Comparison of ENCODE assay signal across 19 mouse cellular contexts in genomic region chr12:99279426-99279825, GRCm38 (mm10).
DNase-seq lines count a peak whose midpoint lies in the region; TF ChIP-seq lines count a peak whose summit lies in the region.
"Had no signal": no experiment of that assay in that cellular context is flagged by ENCODE, and none has a peak within 500 bp of the region (broad histone marks: within the 10 kb centered on the region; RNA-seq: fewer than 3 reads in every experiment).

No protein-coding gene starts in this region.

- TF ChIP-seq POLR2A in liver, adult 2 months (IDR thresholded peaks at IDR 0.05; ENCODE audit: extremely low read depth, insufficient read depth, low read length) = no peak

- no peak for TF ChIP-seq CTCF in gastrocnemius, adult 2 months (IDR thresholded peaks at IDR 0.05)
- no peak for TF ChIP-seq CTCF in liver, adult 2 months (IDR thresholded peaks at IDR 0.05; ENCODE audit: low read depth, low read length)

- peaks cover 45% of the 10 kb centered on the region; the same call in 1 of the 2 replicates for H3K79me2 ChIP-seq in liver, adult 2 months (ENCODE audit: control insufficient read depth, insufficient read depth, low read length)

- H3K4me3 ChIP-seq in gastrocnemius, adult 2 months = peak overlapping the region; percentile 13; the same call in 1 of the 2 replicates
- H3K4me3 ChIP-seq in liver, adult 2 months (ENCODE audit: insufficient read depth, low read depth, low read length) = no peak overlapping the region
- H3K4me3 ChIP-seq: forebrain, embryonic 13.5 days; hindbrain, embryonic 13.5 days; kidney, embryonic 15.5 days; limb, embryonic 13.5 days; neural tube, embryonic 12.5 days had no signal

- no peak overlapping the region for H3K9ac ChIP-seq in liver, adult 2 months (ENCODE audit: low read depth, low read length)
- H3K9ac ChIP-seq: forebrain, embryonic 13.5 days; hindbrain, embryonic 13.5 days; kidney, embryonic 15.5 days; limb, embryonic 13.5 days; neural tube, embryonic 12.5 days had no signal

- H3K4me1 ChIP-seq in liver, adult 2 months (ENCODE audit: control insufficient read depth, insufficient read depth, low read length) = peaks cover 13% of the 10 kb centered on the region

- H3K36me3 ChIP-seq in liver, adult 2 months (ENCODE audit: control insufficient read depth, insufficient read depth, low read length) = no peaks in the 10 kb centered on the region
- H3K36me3 ChIP-seq: kidney, embryonic 15.5 days; neural tube, embryonic 12.5 days had no signal

- intact Hi-C loops in gastrocnemius, adult 2 months (cut with DNase I) = loop anchor here (5.0 kb wide), 1 partner anchor 113 kb away; no protein-coding TSS in a partner anchor
- intact Hi-C loops in gastrocnemius, postnatal 36 days (cut with DNase I) = no loop called here

- H3K27me3 ChIP-seq in liver, adult 2 months (ENCODE audit: control insufficient read depth, insufficient read depth, low read length) = no peaks in the 10 kb centered on the region
- H3K27me3 ChIP-seq: forebrain, embryonic 13.5 days; hindbrain, embryonic 13.5 days; kidney, embryonic 15.5 days; limb, embryonic 13.5 days; neural tube, embryonic 12.5 days had no signal

- H3K27ac ChIP-seq in gastrocnemius, adult 2 months = peak overlapping the region; percentile 86
- no peak overlapping the region for H3K27ac ChIP-seq in liver, adult 2 months (replicated peaks; ENCODE audit: insufficient read depth, low read depth, low read length)
- H3K27ac ChIP-seq: forebrain, embryonic 13.5 days; hindbrain, embryonic 13.5 days; kidney, embryonic 15.5 days; limb, embryonic 13.5 days; neural tube, embryonic 12.5 days had no signal

- DNase-seq in adrenal gland, adult 2 months = peak; percentile 47
- no peak for DNase-seq in adrenal gland, postnatal 36 days
- DNase-seq in gastrocnemius, adult 2 months = no peak
- DNase-seq in gastrocnemius, postnatal 36 days = no peak
- DNase-seq in liver, adult 2 months (ENCODE audit: extremely low read depth, low read depth, low spot score) = peak; percentile 51
- no peak for DNase-seq in liver
- peak; percentile 73 for DNase-seq in skeletal muscle tissue, adult 2 months (ENCODE audit: low read depth, low spot score)
- DNase-seq: cerebellum, adult 2 months; cerebellum, postnatal 14 days; heart, postnatal 36 days; lung, postnatal 36 days; right cerebral cortex, postnatal 4 days; thymus, adult 2 months; thymus, postnatal 36 days had no signal

- 49% methylated on average over 4 of the region's 4 CpGs for WGBS in liver, adult 2 months

Comparison
In these comparisons a context has a peak if more than half of its experiments do, and no peak if none do; other contexts are left out.
1. DNase-seq: peak in adrenal gland, adult 2 months (single experiment), liver, adult 2 months (single experiment) and skeletal muscle tissue, adult 2 months (single experiment); none in adrenal gland, postnatal 36 days (0 of 2), gastrocnemius, adult 2 months (single experiment), gastrocnemius, postnatal 36 days (0 of 2) and liver (single experiment).